Mouse (Mus musculus) midbrain, embryonic 16.5 days (tissue): ENCODE measurements around the gene Trip12. TPM values are rescaled to one million over a fixed set of nuclear protein-coding genes. Genes with fewer than 3 reads are reported as not detected.
A peak's percentile ranks its signal among the peaks of the same experiment; 100 is the strongest.

Source experiments
- ATAC-seq: fragments of 200-750 bp; cut with Nextera tagmentation; 2 replicates; pipeline ENCODE4 v1.8.0; 2017; ENCODE audit warnings: moderate TSS enrichment
- H3K27ac ChIP-seq: fragments of 300-500 bp; sonication (generic); 2 replicates; pipeline ENCODE4 v1.5.1; 2014; ENCODE audit warnings: mild to moderate bottlenecking, low read length, mixed read lengths
- H3K27me3 ChIP-seq: fragments of 300-500 bp; sonication (generic); 2 replicates; pipeline ENCODE4 v1.6.1; 2014; ENCODE audit warnings: low read depth, low read length, mixed read lengths; ENCODE audit not compliant: control insufficient read depth, insufficient read depth
- H3K36me3 ChIP-seq: fragments of 300-500 bp; sonication (generic); 2 replicates; pipeline ENCODE4 v1.6.1; 2014; ENCODE audit warnings: mild to moderate bottlenecking, low read length, moderate library complexity, mixed read lengths; ENCODE audit not compliant: control insufficient read depth, insufficient read depth
- H3K4me1 ChIP-seq: fragments of 300-500 bp; sonication (generic); 2 replicates; pipeline ENCODE4 v1.6.1; 2014; ENCODE audit warnings: mild to moderate bottlenecking, low read length, mixed read lengths; ENCODE audit not compliant: control insufficient read depth, insufficient read depth
- H3K4me2 ChIP-seq: fragments of 300-500 bp; sonication (generic); 2 replicates; pipeline ENCODE4 v1.6.1; 2014; ENCODE audit warnings: mild to moderate bottlenecking, low read length, mixed read lengths
- H3K4me3 ChIP-seq: fragments of 300-500 bp; sonication (generic); 2 replicates; pipeline ENCODE4 v1.5.1; 2014; ENCODE audit warnings: low read depth, mild to moderate bottlenecking, low read length, moderate library complexity, mixed read lengths
- H3K9ac ChIP-seq: fragments of 300-500 bp; sonication (generic); 2 replicates; pipeline ENCODE4 v1.6.1; 2014; ENCODE audit warnings: low read depth, low read length, mixed read lengths
- H3K9me3 ChIP-seq: fragments of 300-500 bp; sonication (generic); replicated peaks from 2 replicates; pipeline ENCODE4 v1.6.1; 2014; ENCODE audit warnings: mild to moderate bottlenecking, low read length, mixed read lengths; ENCODE audit not compliant: control insufficient read depth, poor library complexity, severe bottlenecking
- WGBS: fragments of 180-500 bp; shearing (Covaris S2); extraction: QIAGEN DNeasy Blood & Tissue Kit; methylation state at CpG from one replicate; pipeline ENCODE4 v1.1.7; 2014; 5-methylcytosine and 5-hydroxymethylcytosine counted together
- polyA plus RNA-seq: library from polyadenylated mRNA; unstranded; fragments of >200 nt; fragmentation: Nextera tagmentation; extraction: Ambion mirVana; gene quantifications from 2 replicates; pipeline ENCODE4 v1.2.1, GENCODE M21; 2015

The Trip12 gene
- polyA plus RNA-seq, 1 experiment from 2014 or later: 44.4 TPM

GRCm38 (mm10) chr1:84851512-84852235, 11.4 kb upstream of the Trip12 start:
- ATAC-seq: no peak
- Histone ChIP-seq H3K27ac (peak overlapping the region; percentile 13; the same call in 1 of the 2 replicates), H3K4me2 (no peak overlapping the region), H3K36me3 (no peaks in the 10 kb centered on the region), H3K27me3 (no peaks in the 10 kb centered on the region), H3K9me3 (no peaks in the 10 kb centered on the region), H3K9ac (no peak overlapping the region), H3K4me3 (no peak overlapping the region), H3K4me1 (no peaks in the 10 kb centered on the region)
- 29% methylated on average over 9 of the region's 9 CpGs for WGBS

- Histone ChIP-seq H3K4me3 (no peak overlapping the region), H3K9ac (no peak overlapping the region), H3K27me3 (no peaks in the 10 kb centered on the region), H3K9me3 (no peaks in the 10 kb centered on the region), H3K4me2 (no peak overlapping the region), H3K4me1 (no peaks in the 10 kb centered on the region), H3K27ac (no peak overlapping the region), H3K36me3 (no peaks in the 10 kb centered on the region)
- 91% methylated on average over 7 of the region's 7 CpGs for WGBS
- ATAC-seq: no peak
Measured at GRCm38 (mm10) chr1:84850471-84850870, 10.2 kb upstream of the Trip12 start.

GRCm38 (mm10) chr1:84849804-84850203, 9.5 kb upstream of the Trip12 start:
- Histone ChIP-seq H3K4me1 (no peaks in the 10 kb centered on the region), H3K9me3 (no peaks in the 10 kb centered on the region), H3K27me3 (no peaks in the 10 kb centered on the region), H3K4me2 (no peak overlapping the region), H3K9ac (no peak overlapping the region), H3K4me3 (no peak overlapping the region), H3K36me3 (no peaks in the 10 kb centered on the region), H3K27ac (no peak overlapping the region)
- no peak for ATAC-seq
- 93% methylated on average over 7 of the region's 7 CpGs for WGBS

GRCm38 (mm10) chr1:84848801-84849455, 8.6 kb upstream of the Trip12 start:
- Histone ChIP-seq H3K4me2 (no peak overlapping the region), H3K27me3 (no peaks in the 10 kb centered on the region), H3K9ac (no peak overlapping the region), H3K36me3 (no peaks in the 10 kb centered on the region), H3K27ac (no peak overlapping the region), H3K4me3 (no peak overlapping the region), H3K4me1 (no peaks in the 10 kb centered on the region), H3K9me3 (no peaks in the 10 kb centered on the region)
- no peak for ATAC-seq
- WGBS: 95% methylated on average over 6 of the region's 6 CpGs

DNA sequence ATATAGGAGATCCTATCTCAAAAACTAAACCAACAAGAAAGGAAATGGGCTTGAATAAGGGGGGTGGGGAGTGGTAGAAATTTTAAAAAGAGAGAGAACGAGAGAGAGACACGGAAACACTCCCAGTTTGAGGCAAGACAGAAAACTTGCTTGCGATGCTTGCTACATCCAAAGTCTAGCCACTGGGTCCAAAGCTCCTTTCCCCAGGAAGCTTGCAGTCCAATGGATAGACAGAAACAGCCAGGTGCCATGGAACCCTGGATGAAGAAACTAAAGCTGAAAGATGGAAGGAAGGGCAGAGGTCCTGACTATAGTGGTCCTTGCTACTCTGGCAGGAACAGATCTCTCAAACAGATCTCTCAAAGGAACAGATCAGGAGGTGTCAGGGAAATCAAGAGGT, 8.0 kb upstream of the Trip12 start:
- H3K9ac ChIP-seq: no peak overlapping the region
- H3K27me3 ChIP-seq: no peaks in the 10 kb centered on the region
- no peak overlapping the region for H3K4me3 ChIP-seq
- no peak for ATAC-seq
- H3K36me3 ChIP-seq: no peaks in the 10 kb centered on the region
- no peak overlapping the region for H3K27ac ChIP-seq
- H3K9me3 ChIP-seq: no peaks in the 10 kb centered on the region
- no peak overlapping the region for H3K4me2 ChIP-seq
- 93% methylated on average over 3 of the region's 3 CpGs for WGBS
- H3K4me1 ChIP-seq: no peaks in the 10 kb centered on the region

DNA sequence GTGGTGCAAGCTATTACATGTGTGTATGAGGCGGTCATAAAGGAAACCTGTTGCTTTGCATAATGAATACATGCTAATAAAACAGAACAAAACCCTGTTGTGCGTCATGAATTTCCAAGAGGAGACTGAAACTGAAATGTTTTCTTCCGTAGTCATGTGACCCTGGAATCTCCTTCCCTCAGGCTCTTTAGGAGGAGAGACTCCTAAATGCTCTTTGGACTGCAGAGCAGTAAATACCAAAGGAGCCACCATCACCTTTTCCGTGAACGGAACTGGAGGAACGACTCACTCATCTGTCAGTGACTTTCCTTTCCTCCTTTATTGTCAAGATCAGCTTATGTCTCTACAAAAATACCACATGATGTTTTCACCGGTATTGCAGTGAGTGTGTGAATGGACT, 7.4 kb upstream of the Trip12 start:
- H3K4me2 ChIP-seq: no peak overlapping the region
- no peaks in the 10 kb centered on the region for H3K27me3 ChIP-seq
- peaks cover 3% of the 10 kb centered on the region; the same call in 1 of the 2 replicates for H3K36me3 ChIP-seq
- no peak overlapping the region for H3K9ac ChIP-seq
- WGBS: 92% methylated on average over 7 of the region's 7 CpGs
- ATAC-seq: no peak
- H3K4me3 ChIP-seq: no peak overlapping the region
- H3K9me3 ChIP-seq: no peaks in the 10 kb centered on the region
- H3K4me1 ChIP-seq: no peaks in the 10 kb centered on the region
- H3K27ac ChIP-seq: no peak overlapping the region

DNA sequence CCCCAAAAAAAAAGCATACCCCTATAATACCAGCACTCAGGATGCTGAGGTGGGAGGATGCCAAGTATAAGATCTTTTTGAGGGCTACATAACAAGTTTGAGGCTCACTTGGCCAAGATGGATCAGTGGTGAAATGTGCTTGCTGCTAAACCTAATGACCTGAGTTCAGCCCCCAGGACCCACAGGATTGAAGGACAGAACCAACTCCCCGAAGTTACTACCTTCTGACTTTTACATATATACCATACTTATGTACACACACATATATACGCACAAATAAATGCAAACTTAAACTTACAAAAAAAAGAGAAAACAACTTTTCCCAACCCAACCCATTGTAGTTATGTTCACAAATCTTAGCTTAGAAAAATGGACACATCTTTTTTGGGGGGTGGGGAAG, 3.0 kb upstream of the Trip12 start:
- WGBS: 95% methylated on average over 2 of the region's 2 CpGs
- Histone ChIP-seq H3K4me2 (no peak overlapping the region), H3K9ac (no peak overlapping the region)

DNA sequence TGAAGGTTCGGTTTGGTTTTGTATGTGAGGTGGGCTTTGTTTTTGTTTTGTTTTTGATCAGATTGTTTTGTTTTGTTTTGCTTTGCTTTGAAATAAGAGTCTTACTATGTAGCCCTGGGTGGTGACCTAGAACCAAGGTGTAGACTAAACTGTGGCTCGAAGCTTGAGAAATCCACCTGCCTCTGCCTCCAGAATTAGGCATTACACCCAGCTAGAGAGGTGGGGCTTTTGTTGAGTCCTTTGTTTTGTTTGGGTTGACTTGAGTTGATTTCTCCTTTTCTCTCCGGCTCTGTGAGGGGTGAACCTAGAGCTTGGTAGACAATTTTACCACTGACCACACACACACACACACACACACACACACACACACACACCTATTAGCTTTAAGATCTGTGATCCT, 745 bp upstream of the Trip12 start:
- H3K9me3 ChIP-seq: no peaks in the 10 kb centered on the region
- H3K4me1 ChIP-seq: peaks cover 25% of the 10 kb centered on the region
- 0 out of 2 replicates have a peak overlapping the region, but pooled peaks have one; percentile 84 for H3K9ac ChIP-seq
- 64% methylated on average over 3 of the region's 3 CpGs for WGBS
- H3K4me3 ChIP-seq: peak overlapping the region; percentile 96
- H3K4me2 ChIP-seq: peak overlapping the region; percentile 82
- ATAC-seq: no peak
- H3K27ac ChIP-seq: no peak overlapping the region
- no peaks in the 10 kb centered on the region for H3K27me3 ChIP-seq
- peaks cover 3% of the 10 kb centered on the region; the same call in 1 of the 2 replicates for H3K36me3 ChIP-seq

More for the DNA sequence above, 3.0 kb upstream of the Trip12 start:
- Histone ChIP-seq H3K4me3 (no peak overlapping the region), H3K36me3 (peaks cover 3% of the 10 kb centered on the region; the same call in 1 of the 2 replicates), H3K4me1 (peaks cover 7% of the 10 kb centered on the region), H3K9me3 (no peaks in the 10 kb centered on the region), H3K27ac (no peak overlapping the region), H3K27me3 (no peaks in the 10 kb centered on the region)
- ATAC-seq: no peak

GRCm38 (mm10) chr1:84839309-84840017, 853 bp downstream of the Trip12 start, which contains the start of gene Fbxo36:
Gene Fbxo36 (plus strand): TSS chr1:84839841.
- peak within 1 kb of the TSS; percentile 96 for H3K9ac ChIP-seq
- no peaks in the 10 kb centered on the region for H3K9me3 ChIP-seq
- H3K4me3 ChIP-seq: peak within 1 kb of the TSS; percentile 96
- peaks cover 3% of the 10 kb centered on the region; the same call in 1 of the 2 replicates for H3K36me3 ChIP-seq
- H3K27ac ChIP-seq: peak within 1 kb of the TSS; percentile 95
- peak within 1 kb of the TSS; percentile 82 for H3K4me2 ChIP-seq
- no peaks in the 10 kb centered on the region for H3K27me3 ChIP-seq
- ATAC-seq: peak; percentile 82
- under 1% methylated on average over 51 of the region's 54 CpGs for WGBS
- peaks cover 26% of the 10 kb centered on the region for H3K4me1 ChIP-seq
